Mouse (Mus musculus) midbrain, embryonic 11.5 days (tissue): ENCODE data around the gene Nrip2. TPM values are rescaled to one million over a fixed set of nuclear protein-coding genes. Genes with fewer than 3 reads are reported as not detected.
"Not testable (repeated sequence)": the region's sequence is repeated elsewhere in the genome, so short reads cannot be mapped to it uniquely, and the experiment has no call there.

ENCODE experiments used
- ATAC-seq: fragments of 200-750 bp; cut with Nextera tagmentation; 2 replicates; pipeline ENCODE4 v1.8.0; 2017; ENCODE audit warnings: moderate TSS enrichment, moderate library complexity; ENCODE audit not compliant: low FRiP score
- DNase-seq: peaks from one replicate; pipeline ENCODE4 v3.0.0; 2015; ENCODE audit warnings: low spot score; ENCODE audit errors: missing footprints
- H3K27ac ChIP-seq: fragments of 300-500 bp; sonication (generic); 2 replicates; pipeline ENCODE4 v1.5.1; 2014; ENCODE audit warnings: low read depth, low read length
- H3K27me3 ChIP-seq: fragments of 300-500 bp; sonication (generic); 2 replicates; pipeline ENCODE4 v1.6.1; 2014; ENCODE audit warnings: mild to moderate bottlenecking, low read length, moderate library complexity, mixed read lengths; ENCODE audit not compliant: control insufficient read depth, insufficient read depth
- H3K36me3 ChIP-seq: fragments of 300-500 bp; sonication (generic); 2 replicates; pipeline ENCODE4 v1.6.1; 2014; ENCODE audit warnings: mild to moderate bottlenecking, low read length, moderate library complexity, mixed read lengths; ENCODE audit not compliant: control insufficient read depth, insufficient read depth
- H3K4me1 ChIP-seq: fragments of 300-500 bp; sonication (generic); 2 replicates; pipeline ENCODE4 v1.6.1; 2014; ENCODE audit warnings: low read length; ENCODE audit not compliant: control insufficient read depth, insufficient read depth
- H3K4me2 ChIP-seq: fragments of 300-500 bp; sonication (generic); 2 replicates; pipeline ENCODE4 v1.6.1; 2014; ENCODE audit warnings: mild to moderate bottlenecking, moderate library complexity
- H3K4me3 ChIP-seq: fragments of 300-500 bp; sonication (generic); 2 replicates; pipeline ENCODE4 v1.5.1; 2014; ENCODE audit warnings: low read depth, low read length
- H3K9ac ChIP-seq: fragments of 300-500 bp; sonication (generic); 2 replicates; pipeline ENCODE4 v1.6.1; 2014; ENCODE audit warnings: low read length
- H3K9me3 ChIP-seq: fragments of 300-500 bp; sonication (generic); 2 replicates; pipeline ENCODE4 v1.6.1; 2016; ENCODE audit warnings: low read length; ENCODE audit not compliant: control insufficient read depth
- WGBS: fragments of 180-500 bp; shearing (Covaris S2); extraction: QIAGEN DNeasy Blood & Tissue Kit; methylation state at CpG from one replicate; pipeline ENCODE4 v1.1.7; 2014; 5-methylcytosine and 5-hydroxymethylcytosine counted together
- polyA plus RNA-seq: library from polyadenylated mRNA; unstranded; fragments of >200 nt; fragmentation: Nextera tagmentation; extraction: Ambion mirVana; gene quantifications from 2 replicates; pipeline ENCODE4 v1.2.1, GENCODE M21; 2014

Nrip2 gene
- polyA plus RNA-seq, 1 experiment from 2014 or later: 2.7 TPM

- Histone ChIP-seq H3K4me2 (peak overlapping the region; percentile 69), H3K4me1 (peaks cover 10% of the 10 kb centered on the region), H3K9ac (peak overlapping the region; percentile 95), H3K9me3 (no peaks in the 10 kb centered on the region), H3K36me3 (peaks cover 23% of the 10 kb centered on the region), H3K27ac (peak overlapping the region; percentile 90), H3K27me3 (no peaks in the 10 kb centered on the region), H3K4me3 (peak overlapping the region; percentile 90)
- DNase-seq: peak; percentile 93
- ATAC-seq: no peak
- 1% methylated on average over 26 of the region's 46 CpGs for WGBS
Observed at GRCm38 (mm10) chr6:128363007-128363825, 35.9 kb upstream of the Nrip2 start.

GRCm38 (mm10) chr6:128364721-128365120, 34.4 kb upstream of the Nrip2 start:
- no peak overlapping the region for H3K4me3 ChIP-seq
- no peak for ATAC-seq
- H3K36me3 ChIP-seq: peaks cover 25% of the 10 kb centered on the region
- WGBS: 82% methylated on average over 6 of the region's 6 CpGs
- H3K4me1 ChIP-seq: peaks cover 10% of the 10 kb centered on the region
- H3K4me2 ChIP-seq: 0 out of 2 replicates have a peak overlapping the region, but pooled peaks have one; percentile 13
- no peak overlapping the region for H3K27ac ChIP-seq
- peak; percentile 28 for DNase-seq
- no peak overlapping the region for H3K9ac ChIP-seq
- no peaks in the 10 kb centered on the region for H3K27me3 ChIP-seq
- no peaks in the 10 kb centered on the region for H3K9me3 ChIP-seq

- no peak overlapping the region for H3K27ac ChIP-seq
- WGBS: 96% methylated on average over 5 of the region's 5 CpGs
Observed at GRCm38 (mm10) chr6:128366466-128366865, 32.6 kb upstream of the Nrip2 start.

GRCm38 (mm10) chr6:128370040-128370439, 29.1 kb upstream of the Nrip2 start:
- no peak overlapping the region for H3K27ac ChIP-seq
- no peak for ATAC-seq
- no peaks in the 10 kb centered on the region for H3K27me3 ChIP-seq
- no peak for DNase-seq
- 93% methylated on average over 5 of the region's 5 CpGs for WGBS
- H3K9ac ChIP-seq: no peak overlapping the region
- peaks cover 10% of the 10 kb centered on the region for H3K4me1 ChIP-seq
- no peaks in the 10 kb centered on the region for H3K9me3 ChIP-seq
- H3K36me3 ChIP-seq: peaks cover 56% of the 10 kb centered on the region
- H3K4me2 ChIP-seq: no peak overlapping the region
- no peak overlapping the region for H3K4me3 ChIP-seq

More at GRCm38 (mm10) chr6:128366466-128366865, 32.6 kb upstream of the Nrip2 start:
- Histone ChIP-seq H3K9ac (no peak overlapping the region), H3K4me1 (peaks cover 5% of the 10 kb centered on the region; the same call in 1 of the 2 replicates), H3K27me3 (no peaks in the 10 kb centered on the region), H3K36me3 (peaks cover 36% of the 10 kb centered on the region), H3K4me2 (no peak overlapping the region), H3K4me3 (no peak overlapping the region), H3K9me3 (no peaks in the 10 kb centered on the region)
- ATAC-seq (no peak), DNase-seq (no peak)

- WGBS: 16% methylated on average over 6 of the region's 6 CpGs
- peak; percentile 91 for ATAC-seq
- Histone ChIP-seq H3K36me3 (peaks cover 30% of the 10 kb centered on the region), H3K4me3 (no peak within 1 kb of the TSS), H3K4me1 (peaks cover 14% of the 10 kb centered on the region), H3K9me3 (no peaks in the 10 kb centered on the region), H3K4me2 (no peak within 1 kb of the TSS), H3K27ac (peak within 1 kb of the TSS; percentile 16), H3K27me3 (no peaks in the 10 kb centered on the region), H3K9ac (no peak within 1 kb of the TSS; the same call in 1 of the 2 replicates)
- peak; percentile 88 for DNase-seq
Observed at GRCm38 (mm10) chr6:128375192-128375591, 23.9 kb upstream of the Nrip2 start, which contains the start of the genes Tex52 and Gm44596. TSS of gene Tex52 (plus strand) at chr6:128375456. TSS of gene Gm44596 (plus strand) at chr6:128375503.

GRCm38 (mm10) chr6:128376371-128377085, 22.6 kb upstream of the Nrip2 start:
- ATAC-seq: no peak

GRCm38 (mm10) chr6:128379636-128380035, 19.5 kb upstream of the Nrip2 start:
- Histone ChIP-seq H3K4me3 (no peak overlapping the region), H3K4me2 (no peak overlapping the region), H3K4me1 (peaks cover 8% of the 10 kb centered on the region), H3K9ac (no peak overlapping the region), H3K36me3 (peaks cover under 1% of the 10 kb centered on the region; the same call in 1 of the 2 replicates), H3K27ac (no peak overlapping the region), H3K9me3 (no peaks in the 10 kb centered on the region), H3K27me3 (no peaks in the 10 kb centered on the region)
- DNase-seq: peak; percentile 72
- 83% methylated on average over 16 of the region's 16 CpGs for WGBS
- no peak for ATAC-seq

More at GRCm38 (mm10) chr6:128376371-128377085, 22.6 kb upstream of the Nrip2 start:
- Histone ChIP-seq H3K36me3 (peaks cover 20% of the 10 kb centered on the region), H3K4me1 (peaks cover 14% of the 10 kb centered on the region), H3K4me3 (no peak overlapping the region), H3K27ac (no peak overlapping the region), H3K4me2 (no peak overlapping the region), H3K9me3 (no peaks in the 10 kb centered on the region), H3K27me3 (no peaks in the 10 kb centered on the region), H3K9ac (no peak overlapping the region)
- 92% methylated on average over 17 of the region's 17 CpGs for WGBS
- peak; percentile 61 for DNase-seq

- not testable (repeated sequence) for H3K4me1 ChIP-seq, H3K36me3 ChIP-seq, H3K4me3 ChIP-seq, H3K27ac ChIP-seq, ATAC-seq, H3K27me3 ChIP-seq, H3K9me3 ChIP-seq, H3K9ac ChIP-seq, H3K4me2 ChIP-seq
- 65% methylated on average over 1 of the region's 1 CpGs for WGBS
- peak; percentile 56 for DNase-seq
Observed at GRCm38 (mm10) chr6:128380594-128381167, 18.4 kb upstream of the Nrip2 start.
